Mouse (Mus musculus): Measurements from ENCODE around the gene Hoxd3. TPM values are rescaled to one million over a fixed set of nuclear protein-coding genes. Genes with fewer than 3 reads are reported as not detected.

Hoxd3 gene
- total and polyA plus RNA-seq, 3 experiments, result not detected

- H3K4me3 ChIP-seq (ENCODE audit: control insufficient read depth in 1 of 2, insufficient read depth in 1 of 2, low read depth in 2 of 2, low read length in 2 of 2), result no peak overlapping the region
Observed at GRCm38 (mm10) chr2:74701949-74702819, 9.5 kb upstream of the Hoxd3 start.

GRCm38 (mm10) chr2:74702820-74703219 is 8.9 kb upstream of the Hoxd3 start:
- no peak overlapping the region for H3K9ac ChIP-seq (ENCODE audit: control insufficient read depth, low read depth, low read length, poor library complexity, severe bottlenecking)
- no peak overlapping the region for H3K27ac ChIP-seq (ENCODE audit: control insufficient read depth, low read depth, low read length)
- no peak for DNase-seq (ENCODE audit: low read depth, low spot score)
- H3K27me3 ChIP-seq (ENCODE audit: control insufficient read depth in 1 of 2, insufficient read depth in 2 of 2, low read length in 2 of 2), result no peaks in the 10 kb centered on the region
- no peak overlapping the region for H3K4me3 ChIP-seq (ENCODE audit: control insufficient read depth in 1 of 2, insufficient read depth in 1 of 2, low read depth in 2 of 2, low read length in 2 of 2)
- TF ChIP-seq RAD21 (IDR thresholded peaks at IDR 0.05; ENCODE audit: low read depth, low read length), result no peak
- no peak for TF ChIP-seq E2F4 (IDR thresholded peaks at IDR 0.05; ENCODE audit: borderline replicate concordance, low read depth, low read length)
- no peak for TF ChIP-seq POLR2AphosphoS5 (IDR thresholded peaks at IDR 0.05; ENCODE audit: borderline replicate concordance, low read depth, low read length)
- no peak for TF ChIP-seq NELFE (IDR thresholded peaks at IDR 0.05; ENCODE audit: low read depth, low read length)
- TF ChIP-seq ETS1 (IDR thresholded peaks at IDR 0.05; ENCODE audit: low read depth, low read length), result no peak
- no peak for TF ChIP-seq SMC3 (IDR thresholded peaks at IDR 0.05; ENCODE audit: low read depth, low read length)
- TF ChIP-seq ELF1 (IDR thresholded peaks at IDR 0.05; ENCODE audit: low read depth, low read length), result no peak
- peaks cover 0 to 2% of the 10 kb centered on the region in 2 experiments; a peak in 1 of 4 replicates for H3K36me3 ChIP-seq (ENCODE audit: control insufficient read depth in 1 of 2, insufficient read depth in 2 of 2, low read length in 2 of 2)
- no peaks in the 10 kb centered on the region for H3K9me3 ChIP-seq (replicated peaks; ENCODE audit: insufficient read depth, low read length)
- no peaks in the 10 kb centered on the region; a peak in 2 of 4 replicates for H3K4me1 ChIP-seq (ENCODE audit: control insufficient read depth in 1 of 2, insufficient read depth in 2 of 2, low read length in 2 of 2)
- H3K79me2 ChIP-seq (ENCODE audit: control insufficient read depth, insufficient read depth, low read length, poor library complexity), result peaks cover 6% of the 10 kb centered on the region; the same call in 1 of the 2 replicates

More at GRCm38 (mm10) chr2:74701949-74702819, 9.5 kb upstream of the Hoxd3 start:
- Histone ChIP-seq H3K27me3 (ENCODE audit: control insufficient read depth in 1 of 2, insufficient read depth in 2 of 2, low read length in 2 of 2) (no peaks in the 10 kb centered on the region), H3K4me1 (ENCODE audit: control insufficient read depth in 1 of 2, insufficient read depth in 2 of 2, low read length in 2 of 2) (no peaks in the 10 kb centered on the region; a peak in 2 of 4 replicates), H3K79me2 (ENCODE audit: control insufficient read depth, insufficient read depth, low read length, poor library complexity) (peaks cover 6% of the 10 kb centered on the region; the same call in 1 of the 2 replicates), H3K9ac (ENCODE audit: control insufficient read depth, low read depth, low read length, poor library complexity, severe bottlenecking) (no peak overlapping the region), H3K36me3 (ENCODE audit: control insufficient read depth in 1 of 2, insufficient read depth in 2 of 2, low read length in 2 of 2) (peaks cover 0 to 2% of the 10 kb centered on the region in 2 experiments; a peak in 1 of 4 replicates), H3K9me3 (replicated peaks; ENCODE audit: insufficient read depth, low read length) (no peaks in the 10 kb centered on the region), H3K27ac (ENCODE audit: control insufficient read depth, low read depth, low read length) (no peak overlapping the region)
- TF ChIP-seq NRF1 (IDR thresholded peaks at IDR 0.05; ENCODE audit: insufficient read depth, low read depth, low read length, poor library complexity, severe bottlenecking), result no peak
- TF ChIP-seq RAD21 (IDR thresholded peaks at IDR 0.05; ENCODE audit: low read depth, low read length), result peak; percentile 98
- TF ChIP-seq CTCF (IDR thresholded peaks at IDR 0.05 in 2 of 3, conservative IDR thresholded peaks at IDR 0.05 in 1 of 3; ENCODE audit: control insufficient read depth in 1 of 3, insufficient read depth in 1 of 3, low read depth in 2 of 3, low read length in 3 of 3, poor library complexity in 1 of 3, severe bottlenecking in 1 of 3), result peak; percentile 93 to 95 (median 95)
- peak; percentile 87 for TF ChIP-seq ZC3H11A (IDR thresholded peaks at IDR 0.05; ENCODE audit: low read depth, low read length)
- TF ChIP-seq GATA1 (IDR thresholded peaks at IDR 0.05; ENCODE audit: low read depth, low read length), result no peak
- no peak for TF ChIP-seq TCF12 (IDR thresholded peaks at IDR 0.05; ENCODE audit: low read depth, low read length)
- no peak for TF ChIP-seq MAFK (IDR thresholded peaks at IDR 0.05; ENCODE audit: borderline replicate concordance, low read depth, low read length)
- TF ChIP-seq UBTF (IDR thresholded peaks at IDR 0.05; ENCODE audit: borderline replicate concordance, insufficient read depth, low read depth, low read length), result no peak
- TF ChIP-seq GABPA (IDR thresholded peaks at IDR 0.05; ENCODE audit: low read depth, low read length), result no peak
- TF ChIP-seq ELF1 (IDR thresholded peaks at IDR 0.05; ENCODE audit: low read depth, low read length), result no peak
- peak; percentile 77 for TF ChIP-seq SMC3 (IDR thresholded peaks at IDR 0.05; ENCODE audit: low read depth, low read length)
- peak; percentile 68 for DNase-seq (ENCODE audit: low read depth, low spot score)
